In the genomic region with DNA sequence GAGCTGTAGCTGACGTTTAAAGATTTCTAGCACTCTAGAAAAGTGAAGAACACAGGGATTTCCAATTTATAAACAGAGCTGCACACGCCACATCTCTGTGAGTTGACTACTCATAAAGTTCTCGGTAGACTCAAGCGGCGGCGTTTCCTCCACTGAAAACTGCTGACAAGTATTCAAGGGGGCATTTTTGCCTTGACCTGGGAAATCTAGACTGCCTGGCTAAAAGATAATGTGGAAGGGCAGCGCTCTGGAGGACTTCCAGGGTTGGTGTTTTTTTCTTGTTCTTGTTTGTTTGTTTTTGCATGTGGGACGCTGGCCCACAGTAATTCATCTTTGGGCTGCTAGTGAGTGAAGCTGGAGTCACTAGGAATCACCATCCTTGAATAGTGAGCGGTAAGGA, we compare ENCODE assay signal across 8 mouse cellular contexts. TPM values are rescaled to one million over a fixed set of nuclear protein-coding genes. Genes with fewer than 3 reads are reported as not detected.
A peak's percentile ranks its signal among the peaks of the same experiment; 100 is the strongest.
DNase-seq lines count a peak whose midpoint lies in the region; ATAC-seq lines count a peak whose summit lies in the region.

No protein-coding gene starts in this region.

- peak; percentile 40 for DNase-seq in kidney, adult 11 months
- no peak for DNase-seq in kidney, postnatal 10 days
- DNase-seq in midbrain, embryonic 14.5 days = no peak
- no peak for DNase-seq in urinary bladder, postnatal 4 days (ENCODE audit: low spot score in 2 of 2)
- DNase-seq in T-cell, adult 2 months (ENCODE audit: low spot score) = no peak

- H3K36me3 ChIP-seq in embryonic facial prominence, embryonic 12.5 days = no peaks in the 10 kb centered on the region
- H3K36me3 ChIP-seq in kidney, embryonic 14.5 days (ENCODE audit: control insufficient read depth, insufficient read depth, low read length) = no peaks in the 10 kb centered on the region
- H3K36me3 ChIP-seq in midbrain, embryonic 14.5 days (ENCODE audit: control insufficient read depth, insufficient read depth, low read length) = no peaks in the 10 kb centered on the region

- H3K4me2 ChIP-seq in embryonic facial prominence, embryonic 12.5 days (replicated peaks) = peak overlapping the region; percentile 94
- H3K4me2 ChIP-seq in kidney, embryonic 14.5 days (replicated peaks; ENCODE audit: low read depth, low read length) = peak overlapping the region; percentile 84
- H3K4me2 ChIP-seq in midbrain, embryonic 14.5 days (ENCODE audit: low read length) = peak overlapping the region; percentile 98

- H3K9me3 ChIP-seq in embryonic facial prominence, embryonic 12.5 days = no peaks in the 10 kb centered on the region
- no peaks in the 10 kb centered on the region for H3K9me3 ChIP-seq in kidney, embryonic 14.5 days (ENCODE audit: control insufficient read depth, low read length)
- H3K9me3 ChIP-seq in midbrain, embryonic 14.5 days (ENCODE audit: control insufficient read depth, low read length) = no peaks in the 10 kb centered on the region

- peaks cover 11% of the 10 kb centered on the region; the same call in 1 of the 2 replicates for H3K4me1 ChIP-seq in embryonic facial prominence, embryonic 12.5 days
- peaks cover 10% of the 10 kb centered on the region; the same call in 1 of the 2 replicates for H3K4me1 ChIP-seq in kidney, embryonic 14.5 days (ENCODE audit: control insufficient read depth, insufficient read depth, low read length)
- H3K4me1 ChIP-seq in midbrain, embryonic 14.5 days (ENCODE audit: control insufficient read depth, insufficient read depth, low read length) = 0 out of 2 replicates have a peak, but pooled peaks cover 12% of the 10 kb centered on the region

- ATAC-seq in embryonic facial prominence, embryonic 12.5 days (ENCODE audit: insufficient number of reproducible peaks, insufficient read depth, low FRiP score, low TSS enrichment) = no peak
- ATAC-seq in kidney, embryonic 14.5 days (ENCODE audit: low FRiP score, low TSS enrichment) = no peak
- no peak for ATAC-seq in midbrain, embryonic 14.5 days (ENCODE audit: low FRiP score, low TSS enrichment)
- ATAC-seq in erythroid progenitor cell, adult 5-6 weeks (replicated peaks; ENCODE audit: low FRiP score, poor library complexity, severe bottlenecking) = no peak

- H3K27me3 ChIP-seq in embryonic facial prominence, embryonic 12.5 days = peaks cover 56% of the 10 kb centered on the region
- H3K27me3 ChIP-seq in kidney, embryonic 14.5 days (ENCODE audit: control insufficient read depth, insufficient read depth, low read length) = peaks cover 34% of the 10 kb centered on the region
- peaks cover 46% of the 10 kb centered on the region for H3K27me3 ChIP-seq in midbrain, embryonic 14.5 days (ENCODE audit: control insufficient read depth, insufficient read depth, low read length)

- no peak overlapping the region for H3K27ac ChIP-seq in embryonic facial prominence, embryonic 12.5 days
- H3K27ac ChIP-seq in kidney, embryonic 14.5 days (ENCODE audit: low read depth, low read length) = no peak overlapping the region
- H3K27ac ChIP-seq in midbrain, embryonic 14.5 days (replicated peaks; ENCODE audit: low read depth, low read length) = no peak overlapping the region

- 33% methylated on average over 9 of the region's 9 CpGs for WGBS in embryonic facial prominence, embryonic 12.5 days
- WGBS in kidney, embryonic 14.5 days = 19% methylated on average over 9 of the region's 9 CpGs
- 43% methylated on average over 9 of the region's 9 CpGs for WGBS in midbrain, embryonic 14.5 days

- H3K4me3 ChIP-seq in embryonic facial prominence, embryonic 12.5 days = peak overlapping the region; percentile 77
- peak overlapping the region; percentile 73 for H3K4me3 ChIP-seq in kidney, embryonic 14.5 days (ENCODE audit: low read length)
- peak overlapping the region; percentile 61; the same call in 1 of the 2 replicates for H3K4me3 ChIP-seq in midbrain, embryonic 14.5 days (replicated peaks; ENCODE audit: low read depth, low read length)

- no peak overlapping the region for H3K9ac ChIP-seq in embryonic facial prominence, embryonic 12.5 days
- no peak overlapping the region for H3K9ac ChIP-seq in kidney, embryonic 14.5 days (ENCODE audit: low read depth, low read length)
- no peak overlapping the region for H3K9ac ChIP-seq in midbrain, embryonic 14.5 days (replicated peaks; ENCODE audit: low read length)

RNA-seq across cellular contexts. Expression of a gene that starts 0.8 kb away (rescaled TPM):
- polyA plus RNA-seq in embryonic facial prominence, embryonic 12.5 days (2016; fragmentation: Nextera tagmentation; extraction: Ambion mirVana) = 2.9 TPM in 2 replicates
- polyA plus RNA-seq in kidney, embryonic 14.5 days (2014; fragmentation: Nextera tagmentation; extraction: Ambion mirVana) = 4.4 and 4.9 TPM in 2 replicates
- 0.41 and 0.55 TPM in 2 replicates for polyA plus RNA-seq in midbrain, embryonic 14.5 days (2014; fragmentation: Nextera tagmentation; extraction: Ambion mirVana)
- total RNA-seq in erythroid progenitor cell, adult 5-6 weeks (2015; ENCODE audit: low replicate concordance) = 28.1 and 33.5 TPM in 2 replicates
- 14.5 and 68.5 TPM in 2 replicates for total RNA-seq in erythroid progenitor cell, adult 5-6 weeks (2017; ENCODE audit: low replicate concordance)

RNA-seq across cellular contexts. Expression of a gene that starts 38.7 kb away (rescaled TPM):
- 20.9 and 22.5 TPM in 2 replicates for polyA plus RNA-seq in embryonic facial prominence, embryonic 12.5 days (2016; fragmentation: Nextera tagmentation; extraction: Ambion mirVana)
- polyA plus RNA-seq in kidney, embryonic 14.5 days (2014; fragmentation: Nextera tagmentation; extraction: Ambion mirVana) = 20.4 and 28.9 TPM in 2 replicates
- 12.5 and 15.0 TPM in 2 replicates for polyA plus RNA-seq in midbrain, embryonic 14.5 days (2014; fragmentation: Nextera tagmentation; extraction: Ambion mirVana)
- 8.3 and 8.8 TPM in 2 replicates for total RNA-seq in erythroid progenitor cell, adult 5-6 weeks (2015; ENCODE audit: low replicate concordance)
- 19.4 and 21.6 TPM in 2 replicates for total RNA-seq in erythroid progenitor cell, adult 5-6 weeks (2017; ENCODE audit: low replicate concordance)
